Mouse (Mus musculus) heart, embryonic 16.5 days (tissue): ENCODE measurements at regions not wholly inside any gene's neighbourhood (a gene's known extent, or its start where the extent isn't known, plus 50 kb on each side); places are given as distances from the start of the nearest gene placed in this dataset.

Experiments used
- ATAC-seq: fragments of 200-750 bp; cut with Nextera tagmentation; replicated peaks from 2 replicates; pipeline ENCODE4 v1.8.0; 2017; ENCODE audit warnings: moderate number of reproducible peaks; ENCODE audit not compliant: insufficient read depth, low FRiP score; ENCODE audit errors: extremely low read depth
- H3K27ac ChIP-seq: fragments of 300-500 bp; sonication (generic); 2 replicates; pipeline ENCODE4 v1.5.1; 2014; ENCODE audit warnings: mild to moderate bottlenecking, low read length, control low read depth, moderate library complexity
- H3K27me3 ChIP-seq: fragments of 300-500 bp; sonication (generic); 2 replicates; pipeline ENCODE4 v1.6.1; 2014; ENCODE audit warnings: low read length, mixed read lengths; ENCODE audit not compliant: control insufficient read depth, insufficient read depth
- H3K36me3 ChIP-seq: fragments of 300-500 bp; sonication (generic); 2 replicates; pipeline ENCODE4 v1.6.1; 2014; ENCODE audit not compliant: control insufficient read depth, insufficient read depth
- H3K4me1 ChIP-seq: fragments of 300-500 bp; sonication (generic); 2 replicates; pipeline ENCODE4 v1.6.1; 2014; ENCODE audit warnings: low read length, mixed read lengths; ENCODE audit not compliant: control insufficient read depth, insufficient read depth
- H3K4me2 ChIP-seq: fragments of 300-500 bp; sonication (generic); 2 replicates; pipeline ENCODE4 v1.6.1; 2014; ENCODE audit warnings: low read depth, mild to moderate bottlenecking, control low read depth, low read length
- H3K4me3 ChIP-seq: fragments of 300-500 bp; sonication (generic); 2 replicates; pipeline ENCODE4 v1.5.1; 2014; ENCODE audit warnings: mild to moderate bottlenecking, control low read depth, low read length
- H3K9ac ChIP-seq: fragments of 300-500 bp; sonication (generic); 2 replicates; pipeline ENCODE4 v1.6.1; 2014; ENCODE audit warnings: low read length, control low read depth
- H3K9me3 ChIP-seq: fragments of 300-500 bp; sonication (generic); replicated peaks from 2 replicates; pipeline ENCODE4 v1.6.1; 2016; ENCODE audit warnings: low read length; ENCODE audit not compliant: control insufficient read depth
- WGBS: fragments of 180-500 bp; shearing (Covaris S2); extraction: QIAGEN DNeasy Blood & Tissue Kit; methylation state at CpG from one replicate; pipeline ENCODE4 v1.1.7; 2014; 5-methylcytosine and 5-hydroxymethylcytosine counted together

DNA sequence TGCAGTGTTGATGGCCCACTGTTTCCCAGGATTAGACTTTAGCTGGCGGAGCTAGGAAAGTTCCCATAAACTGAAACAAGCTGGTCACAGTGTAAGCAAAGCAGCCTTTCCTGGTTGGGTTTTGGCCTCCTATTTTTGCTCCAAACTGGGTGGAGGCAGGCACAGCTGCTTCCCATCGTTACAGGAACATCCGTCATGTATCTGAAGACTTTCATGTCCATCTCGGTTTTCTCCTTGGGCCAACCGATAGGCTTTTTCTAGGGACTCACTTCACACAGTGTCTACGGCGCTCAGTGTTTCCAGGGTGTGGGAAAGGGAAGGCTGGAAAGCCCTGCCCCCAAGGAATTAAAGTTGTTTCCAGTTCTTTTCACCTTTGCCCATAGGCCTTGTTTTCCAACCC, 158.6 kb downstream of the Ndfip2 start:
- WGBS = 76% methylated on average over 7 of the region's 7 CpGs
- Histone ChIP-seq H3K36me3 (no peaks in the 10 kb centered on the region), H3K4me2 (no peak overlapping the region), H3K9ac (no peak overlapping the region), H3K27me3 (no peaks in the 10 kb centered on the region), H3K27ac (no peak overlapping the region), H3K9me3 (no peaks in the 10 kb centered on the region), H3K4me3 (no peak overlapping the region), H3K4me1 (no peaks in the 10 kb centered on the region)
- no peak for ATAC-seq

- WGBS = 66% methylated on average over 2 of the region's 2 CpGs
- peak overlapping the region; percentile 3; the same call in 1 of the 2 replicates for H3K4me2 ChIP-seq
- 0 out of 2 replicates have a peak, but pooled peaks have one; percentile 24 for ATAC-seq
Measured at GRCm38 (mm10) chr14:105404662-105405061, 146.3 kb downstream of the Ndfip2 start.

GRCm38 (mm10) chr14:105404241-105404640, 145.9 kb downstream of the Ndfip2 start:
- no peaks in the 10 kb centered on the region; the same call in 1 of the 2 replicates for H3K9me3 ChIP-seq
- H3K9ac ChIP-seq = no peak overlapping the region
- no peaks in the 10 kb centered on the region for H3K36me3 ChIP-seq
- peak overlapping the region; percentile 3; the same call in 1 of the 2 replicates for H3K4me2 ChIP-seq
- H3K4me3 ChIP-seq = no peak overlapping the region
- ATAC-seq = peak; percentile 91
- 29% methylated on average over 6 of the region's 6 CpGs for WGBS
- H3K27ac ChIP-seq = peak overlapping the region; percentile 75
- H3K4me1 ChIP-seq = peaks cover 11% of the 10 kb centered on the region
- H3K27me3 ChIP-seq = no peaks in the 10 kb centered on the region

More at GRCm38 (mm10) chr14:105404662-105405061, 146.3 kb downstream of the Ndfip2 start:
- H3K9me3 ChIP-seq = no peaks in the 10 kb centered on the region; the same call in 1 of the 2 replicates
- H3K27ac ChIP-seq = peak overlapping the region; percentile 75
- H3K27me3 ChIP-seq = no peaks in the 10 kb centered on the region
- H3K4me3 ChIP-seq = no peak overlapping the region
- H3K9ac ChIP-seq = no peak overlapping the region
- no peaks in the 10 kb centered on the region for H3K36me3 ChIP-seq
- peaks cover 11% of the 10 kb centered on the region for H3K4me1 ChIP-seq

DNA sequence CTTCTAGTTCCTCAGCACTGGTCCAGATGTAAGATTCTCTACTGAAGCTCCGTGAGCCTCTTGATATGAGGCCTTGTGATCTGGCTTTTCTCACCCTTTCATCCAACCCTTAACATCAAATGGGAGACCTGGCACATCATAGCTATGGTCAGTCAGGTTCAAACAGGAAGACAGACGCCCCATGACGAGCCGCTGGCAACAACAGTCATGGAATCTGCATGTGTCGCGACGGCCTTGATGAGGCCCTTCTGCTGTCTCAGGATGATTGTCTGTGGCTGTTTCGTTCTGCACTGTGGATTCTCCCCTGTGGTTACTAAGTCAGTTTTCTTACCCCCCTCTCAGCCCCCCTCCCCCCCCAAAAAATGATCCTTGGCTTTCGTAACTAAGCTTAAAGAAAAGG, 144.9 kb downstream of the Ndfip2 start:
- Histone ChIP-seq H3K4me3 (no peak overlapping the region), H3K4me2 (no peak overlapping the region), H3K9me3 (no peaks in the 10 kb centered on the region; the same call in 1 of the 2 replicates), H3K27me3 (no peaks in the 10 kb centered on the region), H3K9ac (no peak overlapping the region), H3K4me1 (peaks cover 11% of the 10 kb centered on the region), H3K36me3 (no peaks in the 10 kb centered on the region), H3K27ac (peak overlapping the region; percentile 73)
- 38% methylated on average over 9 of the region's 9 CpGs for WGBS
- ATAC-seq = 0 out of 2 replicates have a peak, but pooled peaks have one; percentile 13

DNA sequence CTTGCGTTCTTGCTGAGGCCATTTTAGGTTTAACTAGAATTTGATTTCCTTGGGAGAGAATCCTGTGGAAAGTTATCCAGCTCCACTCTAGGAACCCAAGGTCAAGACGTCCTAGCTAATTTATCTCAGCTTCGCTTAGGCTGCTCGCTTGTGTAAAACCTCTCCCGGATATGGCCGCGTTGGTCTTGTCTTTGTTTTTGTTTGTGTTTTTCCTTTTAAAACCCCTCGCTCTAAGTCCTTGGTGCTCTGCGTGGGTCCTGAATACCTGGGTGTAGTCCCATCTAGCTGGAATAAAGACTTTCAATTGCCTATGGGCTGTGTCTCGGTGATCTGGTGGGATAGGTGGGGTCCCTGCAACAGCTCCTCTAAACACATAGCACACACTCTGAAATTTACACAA, 144.2 kb downstream of the Ndfip2 start:
- 93% methylated on average over 10 of the region's 10 CpGs for WGBS
- Histone ChIP-seq H3K4me3 (no peak overlapping the region), H3K27ac (no peak overlapping the region), H3K4me1 (peaks cover 16% of the 10 kb centered on the region), H3K36me3 (no peaks in the 10 kb centered on the region), H3K4me2 (no peak overlapping the region), H3K9me3 (no peaks in the 10 kb centered on the region; the same call in 1 of the 2 replicates), H3K27me3 (no peaks in the 10 kb centered on the region), H3K9ac (no peak overlapping the region)
- ATAC-seq = no peak

DNA sequence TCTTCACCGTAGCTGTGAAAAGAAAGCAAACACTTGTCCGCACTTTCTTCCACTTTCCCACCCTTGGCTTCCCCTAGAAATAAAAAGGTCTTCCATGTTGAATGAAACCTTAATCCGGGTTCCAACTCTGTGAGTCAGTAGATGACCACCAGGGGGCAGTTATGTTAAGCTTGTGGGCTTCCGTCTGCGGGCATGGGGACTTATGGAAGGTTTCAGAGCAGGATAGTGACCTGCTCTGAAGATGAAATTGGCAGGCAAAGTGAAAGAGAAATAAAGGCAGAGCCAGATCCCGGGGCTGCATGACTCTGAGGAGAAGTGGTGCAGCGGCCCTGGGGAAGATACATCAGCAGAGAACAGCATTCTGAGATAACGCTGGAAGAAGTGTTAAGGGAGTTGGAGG, 139.1 kb downstream of the Ndfip2 start:
- peak overlapping the region; percentile 58 for H3K4me2 ChIP-seq
- ATAC-seq = peak; percentile 63; the same call in 1 of the 2 replicates
- 14% methylated on average over 8 of the region's 8 CpGs for WGBS
- no peak overlapping the region for H3K27ac ChIP-seq
- peak overlapping the region; percentile 61 for H3K9ac ChIP-seq
- peak overlapping the region; percentile 32 for H3K4me3 ChIP-seq
- no peaks in the 10 kb centered on the region for H3K9me3 ChIP-seq
- H3K4me1 ChIP-seq = peaks cover 14% of the 10 kb centered on the region
- no peaks in the 10 kb centered on the region for H3K27me3 ChIP-seq
- H3K36me3 ChIP-seq = no peaks in the 10 kb centered on the region

DNA sequence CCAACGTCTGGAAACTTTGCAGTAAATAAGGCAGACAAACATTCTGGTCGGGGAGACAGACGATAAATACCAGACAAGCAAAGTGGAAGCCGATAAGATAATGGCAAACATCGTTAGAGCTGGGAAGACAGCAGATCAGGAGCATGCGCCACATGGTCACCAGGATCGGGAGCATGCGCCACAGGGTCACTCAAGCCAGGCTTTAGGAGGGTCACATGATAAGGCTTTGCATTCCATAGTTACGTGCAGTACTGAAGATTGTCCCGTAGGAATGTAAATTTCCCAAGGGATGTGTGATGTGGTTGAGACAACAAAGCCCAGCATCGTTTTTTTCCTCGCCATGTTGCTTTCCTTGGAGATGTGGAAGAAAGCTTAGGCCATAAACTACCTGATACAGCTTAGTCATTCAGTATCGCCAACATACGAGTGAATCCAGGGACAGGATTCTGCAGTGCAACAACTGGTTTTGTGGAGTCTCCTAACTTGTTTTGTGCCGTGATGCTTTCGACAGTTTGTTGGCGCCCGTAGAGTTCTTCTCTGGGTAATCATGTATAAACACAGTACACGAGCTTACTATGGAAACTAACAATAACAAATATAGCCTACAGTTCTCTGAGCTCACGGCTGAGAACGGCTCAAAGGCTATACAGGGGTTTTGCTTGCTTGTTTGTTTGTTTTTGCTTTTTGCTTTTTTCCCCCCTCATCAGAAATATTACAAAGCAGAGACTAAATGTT, 133.9 kb downstream of the Ndfip2 start:
- Histone ChIP-seq H3K36me3 (no peaks in the 10 kb centered on the region), H3K4me1 (peaks cover 15% of the 10 kb centered on the region), H3K4me3 (no peak overlapping the region), H3K9ac (no peak overlapping the region), H3K9me3 (no peaks in the 10 kb centered on the region), H3K27ac (no peak overlapping the region), H3K27me3 (no peaks in the 10 kb centered on the region), H3K4me2 (peak overlapping the region; percentile 11; the same call in 1 of the 2 replicates)
- WGBS = 37% methylated on average over 21 of the region's 21 CpGs
- ATAC-seq = 0 out of 2 replicates have a peak, but pooled peaks have one; percentile 53

DNA sequence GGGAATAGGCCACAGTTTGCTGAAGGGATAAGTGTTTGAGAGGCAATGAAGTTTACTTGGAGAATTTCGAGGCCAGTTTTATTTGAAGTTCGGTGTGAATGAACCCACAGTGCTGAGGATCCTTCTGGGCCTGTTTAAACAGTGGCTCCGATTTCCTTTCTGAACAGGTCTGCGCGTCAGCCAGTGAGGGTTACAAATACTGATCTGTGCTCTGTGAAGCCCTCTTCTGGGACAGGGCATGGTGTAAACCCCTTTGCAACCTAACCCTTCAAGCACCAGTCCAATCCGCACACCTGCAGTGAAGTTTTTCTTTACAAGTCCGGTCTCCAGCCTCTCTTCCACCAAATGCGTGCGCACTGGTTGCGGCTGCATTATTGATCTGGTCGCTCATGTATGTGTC, 133.1 kb downstream of the Ndfip2 start:
- no peak overlapping the region for H3K27ac ChIP-seq
- no peak overlapping the region for H3K4me2 ChIP-seq
- H3K27me3 ChIP-seq = no peaks in the 10 kb centered on the region
- H3K36me3 ChIP-seq = no peaks in the 10 kb centered on the region
- H3K4me1 ChIP-seq = peaks cover 15% of the 10 kb centered on the region
- no peak overlapping the region for H3K4me3 ChIP-seq
- WGBS = 66% methylated on average over 11 of the region's 11 CpGs
- H3K9me3 ChIP-seq = no peaks in the 10 kb centered on the region
- ATAC-seq = no peak
- H3K9ac ChIP-seq = no peak overlapping the region

- 86% methylated on average over 4 of the region's 4 CpGs for WGBS
Measured at GRCm38 (mm10) chr14:105385119-105385518, 126.7 kb downstream of the Ndfip2 start.

More at GRCm38 (mm10) chr14:105385119-105385518, 126.7 kb downstream of the Ndfip2 start:
- H3K4me1 ChIP-seq = peaks cover 8% of the 10 kb centered on the region
- H3K4me3 ChIP-seq = no peak overlapping the region
- H3K9me3 ChIP-seq = no peaks in the 10 kb centered on the region
- ATAC-seq = no peak
- no peaks in the 10 kb centered on the region for H3K36me3 ChIP-seq
- no peak overlapping the region for H3K27ac ChIP-seq
- no peak overlapping the region for H3K4me2 ChIP-seq
- H3K9ac ChIP-seq = no peak overlapping the region
- H3K27me3 ChIP-seq = no peaks in the 10 kb centered on the region
